In the genomic region with DNA sequence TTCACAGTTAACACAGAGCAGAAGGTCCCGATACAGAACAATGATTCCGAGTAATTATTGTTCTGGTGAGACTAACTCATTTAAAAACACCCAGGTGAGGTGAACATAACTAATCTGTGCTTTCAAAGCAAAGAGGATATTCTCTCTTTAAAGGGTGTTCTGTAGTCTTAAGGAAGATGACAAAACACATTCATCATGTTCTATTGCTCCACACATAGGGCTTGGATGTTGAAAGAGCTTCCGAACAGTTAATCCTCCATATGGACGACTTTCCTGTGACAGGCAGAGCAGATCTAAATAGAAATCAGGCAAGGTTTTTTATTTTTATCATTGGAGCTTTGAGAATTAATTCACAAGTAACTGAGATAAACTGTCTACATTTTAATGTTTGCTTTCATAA, we compare ENCODE assay signal across 22 mouse cellular contexts.
A peak's percentile ranks its signal among the peaks of the same experiment; 100 is the strongest.
DNase-seq lines count a peak whose midpoint lies in the region; ATAC-seq lines count a peak whose summit lies in the region.
"Had no signal": no experiment of that assay in that cellular context is flagged by ENCODE, and none has a peak within 500 bp of the region (broad histone marks: within the 10 kb centered on the region; RNA-seq: fewer than 3 reads in every experiment).

No protein-coding gene starts in this region.

- peak overlapping the region; percentile 67; the same call in 1 of the 2 replicates for H3K27ac ChIP-seq in intestine, embryonic 16.5 days (ENCODE audit: low read length)
- no peak overlapping the region for H3K27ac ChIP-seq in intestine, embryonic 15.5 days
- H3K27ac ChIP-seq: forebrain, embryonic 10.5 days; heart, embryonic 15.5 days; hindbrain, embryonic 10.5 days; hindbrain, embryonic 14.5 days had no signal

- no peak overlapping the region for H3K9ac ChIP-seq in intestine, embryonic 16.5 days (ENCODE audit: low read depth, low read length)
- H3K9ac ChIP-seq in intestine, embryonic 15.5 days = no peak overlapping the region
- H3K9ac ChIP-seq: heart, embryonic 15.5 days; hindbrain, embryonic 14.5 days had no signal

- H3K9me3 ChIP-seq in intestine, embryonic 16.5 days (ENCODE audit: control insufficient read depth, low read length) = no peaks in the 10 kb centered on the region
- H3K9me3 ChIP-seq in intestine, embryonic 15.5 days = no peaks in the 10 kb centered on the region
- H3K9me3 ChIP-seq: forebrain, embryonic 10.5 days; heart, embryonic 15.5 days; hindbrain, embryonic 10.5 days had no signal

- peak; percentile 43 for DNase-seq in brain, adult 2 months (ENCODE audit: low read depth, low spot score)
- DNase-seq in gonadal fat pad, adult 2 months (ENCODE audit: low read depth) = peak; percentile 82
- DNase-seq in cerebellum, postnatal 25 days = no peak
- no peak for DNase-seq in adrenal gland, postnatal 25 days
- DNase-seq in thymus, postnatal 0 days (ENCODE audit: low spot score) = no peak
- DNase-seq: adrenal gland, postnatal 14 days; B cell, adult 2 months; cerebellum, adult 2 months; cerebellum, postnatal 14 days; gastrocnemius, postnatal 25 days; heart, adult 18-20 months; heart, postnatal 14 days; kidney, adult 11 months had no signal

- H3K4me1 ChIP-seq in intestine, embryonic 16.5 days (ENCODE audit: control insufficient read depth, insufficient read depth, low read length) = no peaks in the 10 kb centered on the region
- H3K4me1 ChIP-seq in intestine, embryonic 15.5 days (replicated peaks) = no peaks in the 10 kb centered on the region
- H3K4me1 ChIP-seq: forebrain, embryonic 10.5 days; hindbrain, embryonic 10.5 days had no signal

- no peaks in the 10 kb centered on the region for H3K36me3 ChIP-seq in intestine, embryonic 16.5 days (ENCODE audit: control insufficient read depth, insufficient read depth, low read length)
- no peaks in the 10 kb centered on the region for H3K36me3 ChIP-seq in intestine, embryonic 15.5 days
- H3K36me3 ChIP-seq: forebrain, embryonic 10.5 days; heart, embryonic 15.5 days; hindbrain, embryonic 10.5 days had no signal

- no peak for ATAC-seq in intestine, embryonic 16.5 days
- no peak for ATAC-seq in intestine, embryonic 15.5 days
- peak; percentile 61 for ATAC-seq in megakaryocyte progenitor cell, adult 5-6 weeks (replicated peaks; ENCODE audit: poor library complexity)
- ATAC-seq: forebrain, embryonic 14.5 days had no signal

- no peak overlapping the region for H3K4me2 ChIP-seq in intestine, embryonic 16.5 days (ENCODE audit: low read depth, low read length)
- H3K4me2 ChIP-seq in intestine, embryonic 15.5 days (replicated peaks) = no peak overlapping the region
- H3K4me2 ChIP-seq: heart, embryonic 11.5 days; heart, embryonic 15.5 days; hindbrain, embryonic 14.5 days had no signal

- WGBS in intestine, embryonic 16.5 days = 76% methylated on average over 4 of the region's 4 CpGs
- WGBS in intestine, embryonic 15.5 days = 83% methylated on average over 4 of the region's 4 CpGs

- H3K4me3 ChIP-seq in intestine, embryonic 16.5 days (ENCODE audit: low read length) = no peak overlapping the region
- no peak overlapping the region for H3K4me3 ChIP-seq in intestine, embryonic 15.5 days (replicated peaks)
- H3K4me3 ChIP-seq: forebrain, embryonic 10.5 days; heart, embryonic 15.5 days; hindbrain, embryonic 10.5 days had no signal

- H3K27me3 ChIP-seq in intestine, embryonic 16.5 days (replicated peaks; ENCODE audit: control insufficient read depth, insufficient read depth, low read length) = no peaks in the 10 kb centered on the region
- H3K27me3 ChIP-seq in intestine, embryonic 15.5 days (replicated peaks) = no peaks in the 10 kb centered on the region
- H3K27me3 ChIP-seq: heart, embryonic 15.5 days had no signal

Comparison
In these comparisons a context has a peak if more than half of its experiments do, and no peak if none do; other contexts are left out.
1. DNase-seq: peak in brain, adult 2 months (single experiment) and gonadal fat pad, adult 2 months (single experiment); none in cerebellum, postnatal 25 days (0 of 2), adrenal gland, postnatal 25 days (single experiment) and thymus, postnatal 0 days (single experiment).